Mouse (Mus musculus) central nervous system, embryonic 18 days (tissue): Measurements from ENCODE around the gene Gpd1. TPM values are rescaled to one million over a fixed set of nuclear protein-coding genes. Genes with fewer than 3 reads are reported as not detected.

Experiments
- polyA plus RNA-seq: library from polyadenylated mRNA; depleted of rRNA; stranded (reverse); fragments of >200 nt; gene quantifications from 2 replicates; pipeline ENCODE4 v1.2.3, GENCODE M21; 2012; rRNA removed

Gene Gpd1
- 3.7 TPM in 2 replicates for polyA plus RNA-seq

GRCm38 (mm10) chr15:99717386-99718334 is at the start of gene Gpd1:
TSS of gene Gpd1 (plus strand) at chr15:99717515.

GRCm38 (mm10) chr15:99670154-99670821 is 47.0 kb upstream of the Gpd1 start, which contains the start of gene Asic1:
TSS of gene Asic1 (plus strand) at chr15:99670368.

DNA sequence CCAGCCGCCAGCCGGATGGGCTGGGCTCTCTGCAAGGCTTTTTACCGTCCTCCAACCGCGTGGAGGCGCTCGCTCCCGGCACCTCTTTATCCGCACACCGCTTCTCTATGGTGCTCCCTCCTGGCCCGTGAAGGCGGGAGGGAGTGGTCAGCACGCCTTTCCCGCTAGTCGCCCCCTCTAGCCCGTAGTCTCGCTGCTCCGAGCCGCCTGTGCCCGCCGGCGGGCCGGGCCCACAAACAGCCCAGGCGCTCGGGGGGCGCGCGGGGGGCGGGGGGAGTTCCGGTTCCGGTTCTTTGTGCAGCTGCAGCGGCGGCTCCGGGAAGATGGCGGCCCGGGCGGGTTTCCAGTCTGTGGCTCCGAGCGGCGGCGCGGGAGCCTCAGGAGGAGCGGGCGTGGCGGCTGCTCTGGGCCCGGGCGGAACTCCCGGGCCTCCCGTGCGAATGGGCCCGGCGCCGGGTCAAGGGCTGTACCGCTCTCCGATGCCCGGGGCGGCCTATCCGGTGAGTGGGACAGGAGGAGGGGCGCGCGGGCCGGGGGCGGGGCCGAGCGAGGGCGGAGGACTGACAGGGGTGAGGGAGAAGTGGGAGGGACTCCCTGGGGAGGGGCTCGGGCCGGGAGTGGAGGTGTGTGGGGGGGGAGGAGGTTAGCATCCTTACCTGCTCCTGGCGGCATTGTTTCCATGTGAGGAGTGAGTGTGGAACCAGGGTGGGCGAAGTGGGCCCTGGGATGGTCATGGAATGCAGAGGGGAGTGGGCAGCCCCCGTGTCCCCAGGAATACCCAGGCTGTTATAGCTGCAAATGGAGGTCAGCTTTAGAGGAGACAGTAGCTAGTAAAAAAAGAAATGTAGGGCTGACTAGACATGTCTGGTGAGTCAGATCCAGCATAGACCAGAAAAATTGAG is 15.1 kb upstream of the Gpd1 start, which contains the start of gene Smarcd1:
Gene Smarcd1 (plus strand): TSS at position 131 of the 902 bp plus-strand sequence.

DNA sequence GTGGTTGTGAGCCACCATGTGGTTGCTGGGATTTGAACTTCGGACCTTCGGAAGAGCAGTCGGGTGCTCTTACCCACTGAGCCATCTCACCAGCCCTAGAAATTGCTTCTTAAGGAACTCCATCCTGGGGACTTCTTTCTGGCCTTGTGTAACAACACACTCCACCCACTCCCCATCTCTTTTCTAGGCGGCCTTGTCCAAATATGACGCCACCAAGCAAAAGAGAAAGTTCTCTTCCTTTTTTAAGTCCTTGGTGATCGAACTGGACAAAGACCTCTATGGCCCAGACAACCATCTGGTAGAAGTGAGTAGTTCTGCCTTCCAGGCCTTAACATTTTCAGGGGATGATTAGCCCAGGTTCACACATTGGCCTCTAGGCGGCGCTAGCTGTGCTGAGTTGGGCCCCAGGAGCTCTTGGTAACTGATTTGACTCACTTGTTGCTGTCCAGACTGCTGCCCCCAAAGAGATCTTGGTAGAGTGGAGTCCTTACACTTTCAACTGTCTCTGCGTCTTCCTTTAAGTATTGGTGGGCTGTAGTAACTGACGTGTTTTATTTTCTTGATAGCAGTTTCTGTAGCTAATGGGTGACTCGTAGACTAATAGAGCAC is 11.8 kb upstream of the Gpd1 start, which contains the start of gene Gm17349:
Gene Gm17349 (minus strand): TSS at position 51 of the 609 bp plus-strand sequence.

GRCm38 (mm10) chr15:99725341-99726155 is 8.2 kb downstream of the Gpd1 start, which contains the start of gene Cox14:
TSS of gene Cox14 (plus strand) at chr15:99725618.

DNA sequence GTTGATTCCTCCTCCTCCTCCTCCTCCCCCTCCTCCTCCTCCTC is 55.4 kb downstream of the Gpd1 start, which contains the start of gene Cers5:
Gene Cers5 (minus strand): TSS at position 5 of the 44 bp plus-strand sequence.

Other genes with a start within 250 kb of the Gpd1 start
- 10.5 and 11.0 TPM in 2 replicates for gene Bcdin3d, start 242.8 kb upstream of the Gpd1 start, polyA plus RNA-seq
- gene Faim2, start 189.3 kb upstream of the Gpd1 start, polyA plus RNA-seq, result 15.3 and 20.9 TPM in 2 replicates
- gene Aqp2, start 138.5 kb upstream of the Gpd1 start, polyA plus RNA-seq, result not detected in 2 replicates
- 0.67 and 0.79 TPM in 2 replicates for gene Aqp5, start 126.7 kb upstream of the Gpd1 start, polyA plus RNA-seq
- 0.21 and 0.47 TPM in 2 replicates for gene Aqp6, start 116.1 kb upstream of the Gpd1 start, polyA plus RNA-seq
- gene Racgap1, start 65.9 kb upstream of the Gpd1 start, polyA plus RNA-seq, result 46.8 and 48.1 TPM in 2 replicates
- gene Asic1, start 47.1 kb upstream of the Gpd1 start, polyA plus RNA-seq, result 84.2 and 92.7 TPM in 2 replicates
- 128 and 137 TPM in 2 replicates for gene Smarcd1, start 15.4 kb upstream of the Gpd1 start, polyA plus RNA-seq
- not detected in 2 replicates for gene Gm17349, start 12.0 kb upstream of the Gpd1 start, polyA plus RNA-seq
- 160 and 178 TPM in 2 replicates for gene Cox14, start 8.1 kb downstream of the Gpd1 start, polyA plus RNA-seq
- gene Cers5, start 55.4 kb downstream of the Gpd1 start, polyA plus RNA-seq, result 66.9 and 70.2 TPM in 2 replicates
- 17.9 and 18.1 TPM in 2 replicates for gene Lima1, start 157.9 kb downstream of the Gpd1 start, polyA plus RNA-seq
- gene Fam186a, start 249.5 kb downstream of the Gpd1 start, polyA plus RNA-seq, result under 0.01 and 0.01 TPM in 2 replicates